Mouse (Mus musculus) embryonic facial prominence, embryonic 13.5 days (tissue): ENCODE data around the gene Slc25a28. TPM values are rescaled to one million over a fixed set of nuclear protein-coding genes. Genes with fewer than 3 reads are reported as not detected.

Experiments
- ATAC-seq: fragments of 200-750 bp; cut with Nextera tagmentation; 2 replicates; pipeline ENCODE4 v1.8.0; 2017; ENCODE audit warnings: low read depth; ENCODE audit not compliant: insufficient number of reproducible peaks, insufficient read depth, low FRiP score, low TSS enrichment
- H3K27ac ChIP-seq: fragments of 300-500 bp; sonication (generic); 2 replicates; pipeline ENCODE4 v1.5.1; 2015; ENCODE audit warnings: moderate library complexity, mild to moderate bottlenecking, inconsistent platforms
- H3K27me3 ChIP-seq: fragments of 300-500 bp; sonication (generic); 2 replicates; pipeline ENCODE4 v1.6.1; 2015; ENCODE audit warnings: mild to moderate bottlenecking, inconsistent platforms
- H3K36me3 ChIP-seq: fragments of 300-500 bp; sonication (generic); 2 replicates; pipeline ENCODE4 v1.6.1; 2015; ENCODE audit warnings: mild to moderate bottlenecking, inconsistent platforms
- H3K4me1 ChIP-seq: fragments of 300-500 bp; sonication (generic); 2 replicates; pipeline ENCODE4 v1.6.1; 2015; ENCODE audit warnings: inconsistent platforms
- H3K4me2 ChIP-seq: fragments of 300-500 bp; sonication (generic); 2 replicates; pipeline ENCODE4 v1.6.1; 2015; ENCODE audit warnings: moderate library complexity, mild to moderate bottlenecking, inconsistent platforms
- H3K4me3 ChIP-seq: fragments of 300-500 bp; sonication (generic); 2 replicates; pipeline ENCODE4 v1.5.1; 2015; ENCODE audit warnings: mild to moderate bottlenecking, inconsistent platforms
- H3K9ac ChIP-seq: fragments of 300-500 bp; sonication (generic); 2 replicates; pipeline ENCODE4 v1.6.1; 2015; ENCODE audit warnings: mild to moderate bottlenecking, inconsistent platforms
- H3K9me3 ChIP-seq: fragments of 300-500 bp; sonication (generic); 2 replicates; pipeline ENCODE4 v1.6.1; 2016; ENCODE audit warnings: inconsistent platforms
- WGBS: fragments of 180-500 bp; shearing (Covaris S2); methylation state at CpG from one replicate; pipeline ENCODE4 v1.1.7; 2015; ENCODE audit warnings: mixed read lengths; 5-methylcytosine and 5-hydroxymethylcytosine counted together
- polyA plus RNA-seq: library from polyadenylated mRNA; unstranded; fragments of >200 nt; fragmentation: Nextera tagmentation; extraction: Ambion mirVana; gene quantifications from 2 replicates; pipeline ENCODE4 v1.2.1, GENCODE M21; 2015

Gene Slc25a28
- 13.6 and 16.5 TPM in 2 replicates for polyA plus RNA-seq

DNA sequence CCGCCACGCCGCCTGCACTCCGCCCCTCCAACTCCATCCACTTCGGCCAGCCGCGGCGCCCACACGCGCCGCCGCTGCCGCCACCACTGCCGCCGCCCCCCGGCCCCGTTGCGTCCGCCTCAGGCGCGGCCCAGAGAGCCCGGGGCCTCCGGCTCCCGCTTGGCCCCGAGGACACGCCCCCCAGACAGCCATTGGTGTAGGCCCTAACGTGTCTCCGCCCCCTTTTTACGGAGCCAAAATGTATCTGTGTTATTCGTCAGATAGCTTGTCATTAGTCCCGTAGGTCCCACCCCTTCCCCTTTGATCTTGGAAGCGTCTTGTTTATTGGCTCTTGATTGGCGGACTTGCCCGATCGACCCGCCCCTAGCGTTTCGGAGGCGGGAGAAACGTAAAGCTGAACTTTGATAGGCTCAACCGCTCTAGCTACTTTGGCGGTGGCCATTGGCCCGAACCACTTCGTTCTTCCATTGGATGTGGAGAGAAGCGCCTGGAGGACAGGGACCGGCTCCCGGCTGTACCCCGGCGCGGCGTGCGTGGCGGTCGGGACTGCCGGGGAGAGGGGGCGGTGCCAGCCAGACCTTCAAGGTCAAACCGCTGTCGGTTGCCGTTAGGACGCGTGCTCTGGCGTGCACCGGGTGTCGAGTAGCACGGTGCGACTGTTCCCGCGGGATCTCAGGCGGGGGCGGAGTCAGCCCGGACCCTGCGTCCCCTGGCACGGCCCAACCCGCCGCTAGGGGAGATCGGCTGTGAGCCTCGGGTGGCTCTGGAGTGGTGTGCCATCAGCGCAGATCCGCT is at the start of gene Slc25a28:
Slc25a28 (minus strand) TSS at position 152 of the 795 bp plus-strand sequence.
- Histone ChIP-seq H3K9ac (peak within 1 kb of the TSS; percentile 95), H3K36me3 (no peaks in the 10 kb centered on the region), H3K4me3 (peak within 1 kb of the TSS; percentile 88), H3K27me3 (no peaks in the 10 kb centered on the region; the same call in 1 of the 2 replicates), H3K27ac (peak within 1 kb of the TSS; percentile 91), H3K4me2 (peak within 1 kb of the TSS; percentile 92), H3K4me1 (peaks cover 23% of the 10 kb centered on the region), H3K9me3 (no peaks in the 10 kb centered on the region)
- ATAC-seq: peak; percentile 98
- under 1% methylated on average over 78 of the region's 79 CpGs for WGBS

DNA sequence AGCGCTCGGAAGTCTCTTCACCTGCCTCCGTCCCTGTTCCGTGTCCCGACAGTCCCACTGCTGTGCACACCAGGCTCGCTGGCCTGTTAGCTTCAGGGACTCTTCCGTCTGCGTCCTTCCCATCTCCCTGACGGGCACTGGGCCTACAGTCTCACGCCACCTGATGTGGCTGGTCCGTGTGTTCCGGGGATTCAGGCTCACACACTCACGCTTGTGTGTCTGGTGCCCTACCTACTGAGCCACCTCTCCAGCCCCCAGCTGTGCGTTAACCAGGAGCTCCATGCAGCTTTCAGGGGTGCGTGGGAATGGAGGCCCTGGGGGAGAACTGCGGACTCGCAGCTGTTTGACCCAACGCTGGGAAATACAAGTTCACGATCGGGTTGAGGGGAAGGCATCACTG is 49.5 kb upstream of the Slc25a28 start:
- H3K9ac ChIP-seq: no peak overlapping the region
- H3K4me2 ChIP-seq: no peak overlapping the region
- peaks cover 87% of the 10 kb centered on the region for H3K36me3 ChIP-seq
- H3K4me3 ChIP-seq: no peak overlapping the region
- no peaks in the 10 kb centered on the region for H3K27me3 ChIP-seq
- H3K9me3 ChIP-seq: no peaks in the 10 kb centered on the region
- no peaks in the 10 kb centered on the region for H3K4me1 ChIP-seq
- 93% methylated on average over 20 of the region's 20 CpGs for WGBS
- no peak overlapping the region for H3K27ac ChIP-seq
- ATAC-seq: no peak

DNA sequence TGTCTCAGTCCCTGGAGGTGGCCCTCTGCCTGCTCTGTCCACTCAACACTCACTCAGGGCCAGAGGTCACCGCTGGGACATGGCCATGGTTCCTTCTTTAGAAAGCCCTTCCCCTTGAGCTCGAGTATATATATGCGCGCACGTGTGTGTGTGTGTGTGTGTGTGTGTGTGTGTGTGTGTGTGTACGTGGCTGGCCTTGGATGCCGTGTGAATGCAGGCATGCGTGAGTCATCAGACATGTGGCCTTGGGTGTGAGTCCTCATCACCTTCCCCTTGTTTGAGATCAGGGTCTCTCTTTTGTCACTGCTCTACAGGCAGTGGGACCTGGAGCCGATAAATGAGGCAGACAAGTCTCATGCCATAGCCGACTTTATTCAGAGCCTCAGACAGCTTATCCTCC is 48.8 kb upstream of the Slc25a28 start:
- Histone ChIP-seq H3K27me3 (no peaks in the 10 kb centered on the region), H3K27ac (no peak overlapping the region), H3K4me1 (no peaks in the 10 kb centered on the region), H3K9ac (no peak overlapping the region), H3K4me2 (no peak overlapping the region), H3K4me3 (no peak overlapping the region), H3K9me3 (no peaks in the 10 kb centered on the region), H3K36me3 (peaks cover 88% of the 10 kb centered on the region)
- no peak for ATAC-seq
- WGBS: 84% methylated on average over 10 of the region's 10 CpGs

GRCm38 (mm10) chr19:43722891-43723290 is 48.2 kb upstream of the Slc25a28 start:
- no peak for ATAC-seq

GRCm38 (mm10) chr19:43720061-43720460 is 45.4 kb upstream of the Slc25a28 start:
- Histone ChIP-seq H3K4me1 (no peaks in the 10 kb centered on the region), H3K27me3 (no peaks in the 10 kb centered on the region), H3K9ac (no peak overlapping the region), H3K4me3 (no peak overlapping the region), H3K36me3 (peaks cover 72% of the 10 kb centered on the region), H3K27ac (no peak overlapping the region), H3K4me2 (no peak overlapping the region), H3K9me3 (no peaks in the 10 kb centered on the region)
- 93% methylated on average over 11 of the region's 11 CpGs for WGBS
- no peak for ATAC-seq

More at GRCm38 (mm10) chr19:43722891-43723290, 48.2 kb upstream of the Slc25a28 start:
- Histone ChIP-seq H3K4me1 (no peaks in the 10 kb centered on the region), H3K27me3 (no peaks in the 10 kb centered on the region), H3K9ac (no peak overlapping the region), H3K36me3 (peaks cover 88% of the 10 kb centered on the region), H3K4me3 (no peak overlapping the region), H3K4me2 (no peak overlapping the region), H3K9me3 (no peaks in the 10 kb centered on the region), H3K27ac (no peak overlapping the region)
- 73% methylated on average over 8 of the region's 8 CpGs for WGBS

- no peak for ATAC-seq
- Histone ChIP-seq H3K27ac (no peak overlapping the region), H3K9ac (no peak overlapping the region), H3K36me3 (peaks cover 34% of the 10 kb centered on the region), H3K9me3 (no peaks in the 10 kb centered on the region), H3K4me1 (no peaks in the 10 kb centered on the region), H3K27me3 (no peaks in the 10 kb centered on the region), H3K4me2 (no peak overlapping the region), H3K4me3 (no peak overlapping the region)
- 79% methylated on average over 5 of the region's 5 CpGs for WGBS
Measured at GRCm38 (mm10) chr19:43711971-43712370, 37.3 kb upstream of the Slc25a28 start.

GRCm38 (mm10) chr19:43711159-43711916 is 36.7 kb upstream of the Slc25a28 start:
- Histone ChIP-seq H3K27ac (no peak overlapping the region), H3K27me3 (no peaks in the 10 kb centered on the region), H3K9me3 (no peaks in the 10 kb centered on the region), H3K9ac (no peak overlapping the region), H3K4me2 (no peak overlapping the region), H3K36me3 (peaks cover 38% of the 10 kb centered on the region), H3K4me1 (no peaks in the 10 kb centered on the region), H3K4me3 (no peak overlapping the region)
- ATAC-seq: no peak
- WGBS: 64% methylated on average over 22 of the region's 22 CpGs

DNA sequence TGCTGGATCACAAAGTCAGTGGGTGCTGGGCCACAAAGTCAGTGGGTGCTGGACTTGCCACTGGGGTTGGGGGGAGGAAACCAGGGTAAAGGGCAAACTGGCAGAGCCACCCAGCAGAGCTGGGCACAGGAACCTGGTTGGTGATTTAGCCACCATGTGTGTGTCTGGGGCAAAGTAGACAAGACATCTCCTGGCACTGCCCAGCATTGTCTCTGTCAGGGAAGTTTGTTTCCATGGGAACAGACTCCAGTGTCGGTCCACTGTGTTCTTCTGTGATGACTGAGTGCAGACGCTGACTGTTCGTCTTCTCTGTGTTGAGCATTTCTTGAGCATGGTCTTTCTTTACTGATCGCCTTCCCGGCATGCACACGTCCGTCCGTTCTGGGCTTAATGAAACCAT is 34.6 kb upstream of the Slc25a28 start:
- H3K9ac ChIP-seq: no peak overlapping the region
- no peaks in the 10 kb centered on the region for H3K9me3 ChIP-seq
- H3K4me1 ChIP-seq: no peaks in the 10 kb centered on the region
- no peak overlapping the region for H3K4me2 ChIP-seq
- H3K27ac ChIP-seq: no peak overlapping the region
- ATAC-seq: no peak
- peaks cover 54% of the 10 kb centered on the region for H3K36me3 ChIP-seq
- no peak overlapping the region for H3K4me3 ChIP-seq
- H3K27me3 ChIP-seq: no peaks in the 10 kb centered on the region
- 80% methylated on average over 8 of the region's 8 CpGs for WGBS

DNA sequence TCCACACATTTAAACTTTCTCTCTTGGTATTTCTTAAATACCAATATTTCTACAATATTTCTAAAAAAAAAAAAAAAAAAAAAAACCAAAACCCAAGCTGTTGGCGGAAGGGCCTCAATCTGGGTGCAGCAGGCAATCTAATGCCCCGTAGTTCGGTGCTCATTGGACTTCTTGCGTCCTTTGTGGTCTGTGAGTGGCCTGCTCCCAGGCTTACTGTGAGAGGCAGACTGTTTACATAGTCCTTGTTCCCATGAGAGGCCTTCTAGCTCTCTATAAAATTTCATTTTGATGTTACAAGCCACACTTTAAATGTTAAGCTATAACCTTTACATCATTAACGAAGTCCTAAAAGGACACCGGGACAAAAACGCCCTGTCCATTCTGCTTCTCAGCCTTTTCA is 33.5 kb upstream of the Slc25a28 start:
- no peaks in the 10 kb centered on the region for H3K27me3 ChIP-seq
- no peak overlapping the region for H3K4me3 ChIP-seq
- no peaks in the 10 kb centered on the region for H3K9me3 ChIP-seq
- H3K9ac ChIP-seq: no peak overlapping the region
- no peak overlapping the region for H3K27ac ChIP-seq
- H3K36me3 ChIP-seq: peaks cover 59% of the 10 kb centered on the region
- no peak overlapping the region for H3K4me2 ChIP-seq
- WGBS: 95% methylated on average over 7 of the region's 7 CpGs
- no peaks in the 10 kb centered on the region for H3K4me1 ChIP-seq
- no peak for ATAC-seq

- H3K36me3 ChIP-seq: peaks cover 74% of the 10 kb centered on the region
Measured at GRCm38 (mm10) chr19:43704787-43705497, 30.3 kb upstream of the Slc25a28 start.

DNA sequence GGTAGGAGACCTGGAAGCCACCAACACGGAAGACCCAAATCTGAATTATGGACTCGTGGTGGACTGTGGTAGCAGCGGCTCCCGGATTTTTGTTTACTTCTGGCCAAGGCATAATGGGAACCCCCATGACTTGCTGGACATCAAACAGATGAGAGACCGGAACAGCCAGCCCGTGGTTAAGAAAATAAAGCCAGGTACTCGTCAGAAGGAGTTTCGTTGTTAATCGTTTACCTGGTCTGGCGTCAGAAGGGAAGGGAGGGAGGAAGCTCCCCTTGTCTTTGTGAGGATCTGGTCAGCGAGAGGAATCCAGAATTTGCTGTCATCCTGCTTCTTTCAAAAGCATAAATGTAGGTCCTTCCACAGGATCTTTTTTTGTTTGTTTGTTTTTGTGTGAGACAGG is 29.5 kb upstream of the Slc25a28 start:
- no peak overlapping the region for H3K4me3 ChIP-seq
- ATAC-seq: no peak
- 86% methylated on average over 11 of the region's 11 CpGs for WGBS

More at GRCm38 (mm10) chr19:43704787-43705497, 30.3 kb upstream of the Slc25a28 start:
- no peak overlapping the region for H3K27ac ChIP-seq
- no peak for ATAC-seq
- H3K4me1 ChIP-seq: no peaks in the 10 kb centered on the region
- no peaks in the 10 kb centered on the region for H3K27me3 ChIP-seq
- WGBS: 87% methylated on average over 17 of the region's 17 CpGs
- H3K9me3 ChIP-seq: no peaks in the 10 kb centered on the region
- no peak overlapping the region for H3K4me3 ChIP-seq
- no peak overlapping the region for H3K4me2 ChIP-seq
- H3K9ac ChIP-seq: no peak overlapping the region

More for the DNA sequence above, 29.5 kb upstream of the Slc25a28 start:
- H3K36me3 ChIP-seq: peaks cover 77% of the 10 kb centered on the region
- H3K9me3 ChIP-seq: no peaks in the 10 kb centered on the region
- no peaks in the 10 kb centered on the region for H3K27me3 ChIP-seq
- no peak overlapping the region for H3K27ac ChIP-seq
- no peak overlapping the region for H3K4me2 ChIP-seq
- no peaks in the 10 kb centered on the region for H3K4me1 ChIP-seq
- H3K9ac ChIP-seq: no peak overlapping the region
